8 mouse cellular contexts compared by ENCODE assay signal in the genomic region with DNA sequence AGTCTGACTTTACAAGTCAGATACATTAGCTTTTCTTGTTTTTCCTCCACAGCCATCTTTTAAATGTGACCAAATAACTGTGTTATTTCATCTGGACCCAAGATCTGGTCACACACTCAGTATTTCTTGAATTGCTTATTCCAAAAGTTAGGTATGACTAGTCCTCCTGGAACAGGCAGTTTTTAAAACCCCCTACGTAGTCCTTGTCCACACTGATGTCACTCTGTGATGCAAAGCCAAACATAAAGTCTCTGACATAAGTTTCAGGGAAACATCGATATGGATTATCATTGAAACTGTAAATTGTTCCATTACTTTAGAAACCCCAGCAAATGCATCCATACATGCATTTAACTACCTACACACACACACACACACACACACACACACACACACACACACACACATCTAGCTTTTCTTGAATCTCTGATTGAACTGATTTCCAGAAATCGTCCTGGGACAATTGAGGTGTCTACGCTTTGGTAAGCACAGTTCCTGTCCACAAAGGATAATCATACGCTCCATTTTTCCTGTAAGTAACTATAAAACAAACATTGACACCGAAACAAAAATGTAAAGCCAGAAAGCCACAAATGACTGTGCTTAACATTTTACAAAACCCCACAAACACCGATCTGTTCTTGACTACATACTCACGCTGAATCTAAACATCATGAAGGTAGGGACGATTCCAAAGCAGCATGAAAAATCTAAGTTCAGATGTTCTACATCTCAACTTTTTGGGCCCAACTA. TPM values are rescaled to one million over a fixed set of nuclear protein-coding genes. Genes with fewer than 3 reads are reported as not detected.
DNase-seq lines count a peak whose midpoint lies in the region; ATAC-seq and TF ChIP-seq lines count a peak whose summit lies in the region.

No protein-coding gene starts in this region.

- H3K27me3 ChIP-seq in cerebellum, adult 2 months (ENCODE audit: control insufficient read depth, insufficient read depth, low read length), result no peaks in the 10 kb centered on the region
- H3K27me3 ChIP-seq in embryonic facial prominence, embryonic 15.5 days, result no peaks in the 10 kb centered on the region
- H3K27me3 ChIP-seq in limb, embryonic 13.5 days, result no peaks in the 10 kb centered on the region
- no peaks in the 10 kb centered on the region for H3K27me3 ChIP-seq in stomach, postnatal 0 days (ENCODE audit: control insufficient read depth, insufficient read depth, low read length)

- H3K36me3 ChIP-seq in embryonic facial prominence, embryonic 15.5 days, result no peaks in the 10 kb centered on the region
- H3K36me3 ChIP-seq in limb, embryonic 13.5 days, result no peaks in the 10 kb centered on the region
- no peaks in the 10 kb centered on the region for H3K36me3 ChIP-seq in stomach, postnatal 0 days (ENCODE audit: control insufficient read depth, insufficient read depth, low read length)

- H3K4me3 ChIP-seq in cerebellum, adult 2 months (replicated peaks; ENCODE audit: insufficient read depth, low read depth, low read length), result peak overlapping the region; percentile 75
- H3K4me3 ChIP-seq in embryonic facial prominence, embryonic 15.5 days (replicated peaks), result peak overlapping the region; percentile 94
- peak overlapping the region; percentile 84 for H3K4me3 ChIP-seq in limb, embryonic 13.5 days
- peak overlapping the region; percentile 85 for H3K4me3 ChIP-seq in stomach, postnatal 0 days (ENCODE audit: low read depth, low read length)

- H3K4me2 ChIP-seq in embryonic facial prominence, embryonic 15.5 days (replicated peaks), result peak overlapping the region; percentile 63
- peak overlapping the region; percentile 67 for H3K4me2 ChIP-seq in limb, embryonic 13.5 days (replicated peaks)
- peak overlapping the region; percentile 69 for H3K4me2 ChIP-seq in stomach, postnatal 0 days (replicated peaks; ENCODE audit: low read depth)

- no peak for TF ChIP-seq CTCF in cerebellum, adult 2 months (IDR thresholded peaks at IDR 0.05; ENCODE audit: borderline replicate concordance, insufficient read depth, low read depth, low read length)
- TF ChIP-seq CTCF in stomach, postnatal 0 days (IDR thresholded peaks at IDR 0.05; ENCODE audit: low read depth), result no peak

- peak overlapping the region; percentile 83 for H3K9ac ChIP-seq in embryonic facial prominence, embryonic 15.5 days
- peak overlapping the region; percentile 88 for H3K9ac ChIP-seq in limb, embryonic 13.5 days
- H3K9ac ChIP-seq in stomach, postnatal 0 days (ENCODE audit: low read length), result peak overlapping the region; percentile 86

- H3K4me1 ChIP-seq in cerebellum, adult 2 months (ENCODE audit: control insufficient read depth, insufficient read depth, low read length), result no peaks in the 10 kb centered on the region
- peaks cover 7% of the 10 kb centered on the region; the same call in 1 of the 2 replicates for H3K4me1 ChIP-seq in embryonic facial prominence, embryonic 15.5 days
- peaks cover 13% of the 10 kb centered on the region for H3K4me1 ChIP-seq in limb, embryonic 13.5 days
- H3K4me1 ChIP-seq in stomach, postnatal 0 days (replicated peaks; ENCODE audit: control insufficient read depth, insufficient read depth), result no peaks in the 10 kb centered on the region

- peak in 1 of 2 experiments; percentile 26 for DNase-seq in cerebellum, adult 2 months
- DNase-seq in 3134 (ENCODE audit: extremely low read depth, insufficient read length, low spot score), result peak; percentile 23
- no peak for DNase-seq in stomach, postnatal 0 days (ENCODE audit: low spot score)
- DNase-seq in gastrocnemius, postnatal 4 days (ENCODE audit: low spot score in 2 of 2), result no peak
- DNase-seq in layer of hippocampus, postnatal 10 days (ENCODE audit: low spot score in 2 of 2), result no peak

- no peaks in the 10 kb centered on the region for H3K9me3 ChIP-seq in embryonic facial prominence, embryonic 15.5 days (replicated peaks)
- no peaks in the 10 kb centered on the region for H3K9me3 ChIP-seq in limb, embryonic 13.5 days
- H3K9me3 ChIP-seq in stomach, postnatal 0 days (ENCODE audit: control insufficient read depth, low read length), result no peaks in the 10 kb centered on the region

- no peak overlapping the region; the same call in 1 of the 2 replicates for H3K27ac ChIP-seq in cerebellum, adult 2 months (ENCODE audit: insufficient read depth, low read length)
- H3K27ac ChIP-seq in embryonic facial prominence, embryonic 15.5 days (replicated peaks), result no peak overlapping the region
- H3K27ac ChIP-seq in limb, embryonic 13.5 days, result no peak overlapping the region
- H3K27ac ChIP-seq in stomach, postnatal 0 days (replicated peaks), result no peak overlapping the region

- no peak for TF ChIP-seq POLR2A in cerebellum, adult 2 months (IDR thresholded peaks at IDR 0.05; ENCODE audit: borderline replicate concordance, insufficient read depth, low read length)

- no peak for TF ChIP-seq EP300 in stomach, postnatal 0 days (optimal IDR thresholded peaks at IDR 0.05)

- no peak for ATAC-seq in cerebellum, adult (ENCODE audit: insufficient number of reproducible peaks, low FRiP score, low TSS enrichment)
- ATAC-seq in embryonic facial prominence, embryonic 15.5 days (ENCODE audit: insufficient number of reproducible peaks, low FRiP score, low TSS enrichment, low read depth), result no peak
- ATAC-seq in limb, embryonic 13.5 days (ENCODE audit: low FRiP score, low read depth), result no peak
- no peak for ATAC-seq in stomach, postnatal 0 days (ENCODE audit: low FRiP score, low TSS enrichment)

- WGBS in cerebellum, adult 2 months, result 3% methylated on average over 9 of the region's 9 CpGs
- 13% methylated on average over 9 of the region's 9 CpGs for WGBS in embryonic facial prominence, embryonic 15.5 days
- WGBS in limb, embryonic 13.5 days, result 20% methylated on average over 9 of the region's 9 CpGs
- WGBS in stomach, postnatal 0 days, result 13% methylated on average over 9 of the region's 9 CpGs

RNA-seq across cellular contexts. Expression of a gene that starts 1.5 kb away (rescaled TPM):
- 25.6 and 29.7 TPM in 2 replicates for polyA plus RNA-seq in cerebellum, adult 2 months (2012; rRNA removed)
- 6.6 and 7.0 TPM in 2 replicates for polyA plus RNA-seq in embryonic facial prominence, embryonic 15.5 days (2015; fragmentation: Nextera tagmentation; extraction: Ambion mirVana)
- 3.9 and 5.0 TPM in 2 replicates for polyA plus RNA-seq in limb, embryonic 13.5 days (2015; fragmentation: Nextera tagmentation; extraction: Ambion mirVana)
- polyA plus RNA-seq in stomach, postnatal 0 days (2015; fragmentation: Nextera tagmentation; extraction: Ambion mirVana), result 2.6 and 2.9 TPM in 2 replicates
- 10 to 100 TPM; 16.3 to 28.9 TPM for total RNA-seq in gastrocnemius, postnatal 4 days (2021)
- 10 to 100 TPM; 43.8 to 43.9 TPM for total RNA-seq in layer of hippocampus, postnatal 10 days (2021)
